Mouse (Mus musculus): ENCODE measurements at regions not wholly inside any gene's neighbourhood (a gene's known extent, or its start where the extent isn't known, plus 50 kb on each side); places are given as distances from the start of the nearest gene placed in this dataset.

DNA sequence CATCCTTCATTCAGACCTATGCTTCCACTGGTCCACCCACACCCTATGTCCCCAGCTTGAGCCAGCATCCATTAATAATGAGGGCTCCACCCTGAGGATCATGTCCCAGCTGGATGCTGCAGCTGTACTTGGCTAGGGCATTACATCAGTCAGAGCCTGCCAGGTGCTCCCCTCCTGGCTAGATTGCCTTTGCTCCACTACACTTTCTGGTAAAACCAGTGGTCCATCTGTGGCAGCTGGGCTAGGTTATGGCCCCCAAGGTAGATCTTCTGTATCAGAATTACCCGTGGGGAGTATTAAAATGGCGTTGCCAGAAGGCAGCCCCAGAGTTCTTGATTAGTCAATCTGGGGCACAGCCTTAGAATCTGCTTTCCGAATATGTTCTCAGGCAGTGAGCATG lies 94.7 kb upstream of the Sec61g start:
- TF ChIP-seq POLR2A (IDR thresholded peaks at IDR 0.05; ENCODE audit: insufficient read depth, low read depth, low read length) (no peak), EP300 (IDR thresholded peaks at IDR 0.05; ENCODE audit: insufficient read depth, low read depth, low read length) (no peak), CTCF (IDR thresholded peaks at IDR 0.05) (no peak)

Data from heart, adult 2 months (tissue).